In genomic region chr15:32244344-32244955, GRCm38 (mm10) we compare ENCODE assay signal across 8 mouse cellular contexts. TPM values are rescaled to one million over a fixed set of nuclear protein-coding genes. Genes with fewer than 3 reads are reported as not detected.
DNase-seq lines count a peak whose midpoint lies in the region; ATAC-seq lines count a peak whose summit lies in the region.

Sema5a (plus strand) TSS chr15:32244810.

- H3K4me3 ChIP-seq in hindbrain, embryonic 10.5 days, result peak within 1 kb of the TSS; percentile 70

- no peaks in the 10 kb centered on the region for H3K27me3 ChIP-seq in hindbrain, embryonic 10.5 days (ENCODE audit: insufficient read depth, poor library complexity, severe bottlenecking)

- no peaks in the 10 kb centered on the region for H3K9me3 ChIP-seq in hindbrain, embryonic 10.5 days

- H3K27ac ChIP-seq in hindbrain, embryonic 10.5 days, result peak within 1 kb of the TSS; percentile 73

- ATAC-seq in frontal cortex, adult (ENCODE audit: low TSS enrichment), result peak; percentile 64

- under 1% methylated on average over 45 of the region's 45 CpGs for WGBS in hindbrain, embryonic 10.5 days

- peak; percentile 82 to 95 for DNase-seq in adrenal gland, adult (ENCODE audit: inconsistent age in 2 of 2, low spot score in 1 of 2)
- peak; percentile 43 for DNase-seq in cerebellum, adult 8-10 months
- peak; percentile 80 for DNase-seq in hindbrain, embryonic 10.5 days (ENCODE audit: low spot score)
- peak; percentile 27 to 67 for DNase-seq in layer of hippocampus, postnatal 10 days (ENCODE audit: low spot score in 2 of 2)
- DNase-seq in lung, postnatal 10 days, result peak; percentile 80
- DNase-seq in retina, postnatal 7 days (ENCODE audit: low read depth, low spot score), result peak; percentile 35
- no peak for DNase-seq in MN1 (ENCODE audit: low spot score)

- H3K36me3 ChIP-seq in hindbrain, embryonic 10.5 days, result no peaks in the 10 kb centered on the region

- peaks cover 40% of the 10 kb centered on the region for H3K4me1 ChIP-seq in hindbrain, embryonic 10.5 days (replicated peaks)

RNA-seq across cellular contexts. Expression of gene Sema5a, which starts in this region (rescaled TPM):
- polyA plus RNA-seq in hindbrain, embryonic 10.5 days (2016; fragmentation: Nextera tagmentation; extraction: Ambion mirVana), result 4.6 and 5.0 TPM in 2 replicates
- total RNA-seq in layer of hippocampus, postnatal 10 days (2021), result 10 to 100 TPM; 77.2 to 82.2 TPM
